Mouse (Mus musculus) heart, embryonic 13.5 days (tissue): ENCODE data around the gene Pik3r1. TPM values are rescaled to one million over a fixed set of nuclear protein-coding genes. Genes with fewer than 3 reads are reported as not detected.

Experiments
- ATAC-seq: fragments of 200-750 bp; cut with Nextera tagmentation; 2 replicates; pipeline ENCODE4 v1.8.0; 2017; ENCODE audit warnings: moderate TSS enrichment; ENCODE audit not compliant: insufficient number of reproducible peaks, low FRiP score, low TSS enrichment; ENCODE audit errors: extremely low read depth
- H3K27ac ChIP-seq: fragments of 300-500 bp; sonication (generic); replicated peaks from 2 replicates; pipeline ENCODE4 v1.5.1; 2015; ENCODE audit warnings: moderate library complexity, mild to moderate bottlenecking, inconsistent platforms
- H3K27me3 ChIP-seq: fragments of 300-500 bp; sonication (generic); replicated peaks from 2 replicates; pipeline ENCODE4 v1.6.1; 2015; ENCODE audit warnings: mild to moderate bottlenecking, inconsistent platforms
- H3K36me3 ChIP-seq: fragments of 300-500 bp; sonication (generic); 2 replicates; pipeline ENCODE4 v1.6.1; 2015; ENCODE audit warnings: mild to moderate bottlenecking, inconsistent platforms
- H3K4me1 ChIP-seq: fragments of 300-500 bp; sonication (generic); 2 replicates; pipeline ENCODE4 v1.6.1; 2015; ENCODE audit warnings: inconsistent platforms
- H3K4me2 ChIP-seq: fragments of 300-500 bp; sonication (generic); 2 replicates; pipeline ENCODE4 v1.6.1; 2015; ENCODE audit warnings: inconsistent platforms, mild to moderate bottlenecking, moderate library complexity
- H3K4me3 ChIP-seq: fragments of 300-500 bp; sonication (generic); 2 replicates; pipeline ENCODE4 v1.5.1; 2015; ENCODE audit warnings: moderate library complexity, mild to moderate bottlenecking, inconsistent platforms
- H3K9ac ChIP-seq: fragments of 300-500 bp; sonication (generic); 2 replicates; pipeline ENCODE4 v1.6.1; 2015; ENCODE audit warnings: inconsistent platforms, mild to moderate bottlenecking, moderate library complexity
- H3K9me3 ChIP-seq: fragments of 300-500 bp; sonication (generic); 2 replicates; pipeline ENCODE4 v1.6.1; 2016; ENCODE audit warnings: inconsistent platforms
- WGBS: fragments of 180-500 bp; shearing (Covaris S2); methylation state at CpG from one replicate; pipeline ENCODE4 v1.1.7; 2015; ENCODE audit warnings: mixed read lengths; 5-methylcytosine and 5-hydroxymethylcytosine counted together
- polyA plus RNA-seq: library from polyadenylated mRNA; unstranded; fragments of >200 nt; fragmentation: Nextera tagmentation; extraction: Ambion mirVana; gene quantifications from 2 replicates; pipeline ENCODE4 v1.2.1, GENCODE M21; 2015

The Pik3r1 gene
- polyA plus RNA-seq, 1 experiment from 2014 or later, result 13.3 TPM

DNA sequence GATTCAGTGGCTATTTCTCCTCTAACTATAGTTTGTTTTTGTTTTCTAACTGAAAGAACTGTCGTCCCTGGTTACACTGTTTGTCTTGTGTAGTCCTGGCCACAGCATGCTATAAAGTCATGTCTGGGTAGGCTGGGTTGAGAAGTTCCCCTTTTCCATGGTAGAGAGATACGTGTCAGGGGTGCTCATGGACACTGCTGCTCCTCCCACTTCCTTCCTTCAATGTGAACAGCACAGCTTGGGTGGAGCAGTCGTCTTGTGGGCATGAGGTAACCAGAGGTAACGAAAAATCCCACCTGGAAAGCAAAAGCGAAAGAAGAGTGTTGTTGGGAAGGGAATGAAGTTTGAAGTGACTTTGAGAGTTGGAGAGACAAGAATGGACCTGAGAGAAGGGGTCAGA, 104.0 kb downstream of the Pik3r1 start:
- no peak overlapping the region for H3K4me3 ChIP-seq
- 0 out of 2 replicates have a peak, but pooled peaks cover 4% of the 10 kb centered on the region for H3K9me3 ChIP-seq
- no peaks in the 10 kb centered on the region for H3K27me3 ChIP-seq
- no peak for ATAC-seq
- H3K27ac ChIP-seq, result no peak overlapping the region
- no peak overlapping the region for H3K9ac ChIP-seq
- no peak overlapping the region for H3K4me2 ChIP-seq
- no peaks in the 10 kb centered on the region for H3K36me3 ChIP-seq
- 72% methylated on average over 5 of the region's 5 CpGs for WGBS
- peaks cover 3% of the 10 kb centered on the region; the same call in 1 of the 2 replicates for H3K4me1 ChIP-seq

GRCm38 (mm10) chr13:101662900-101663299, 105.1 kb downstream of the Pik3r1 start:
- ATAC-seq, result no peak
- Histone ChIP-seq H3K27me3 (no peaks in the 10 kb centered on the region), H3K36me3 (no peaks in the 10 kb centered on the region), H3K9me3 (0 out of 2 replicates have a peak, but pooled peaks cover 1% of the 10 kb centered on the region), H3K9ac (no peak overlapping the region), H3K4me3 (no peak overlapping the region), H3K4me2 (no peak overlapping the region), H3K4me1 (peaks cover 6% of the 10 kb centered on the region; the same call in 1 of the 2 replicates), H3K27ac (no peak overlapping the region)
- WGBS, result 68% methylated on average over 1 of the region's 1 CpGs

DNA sequence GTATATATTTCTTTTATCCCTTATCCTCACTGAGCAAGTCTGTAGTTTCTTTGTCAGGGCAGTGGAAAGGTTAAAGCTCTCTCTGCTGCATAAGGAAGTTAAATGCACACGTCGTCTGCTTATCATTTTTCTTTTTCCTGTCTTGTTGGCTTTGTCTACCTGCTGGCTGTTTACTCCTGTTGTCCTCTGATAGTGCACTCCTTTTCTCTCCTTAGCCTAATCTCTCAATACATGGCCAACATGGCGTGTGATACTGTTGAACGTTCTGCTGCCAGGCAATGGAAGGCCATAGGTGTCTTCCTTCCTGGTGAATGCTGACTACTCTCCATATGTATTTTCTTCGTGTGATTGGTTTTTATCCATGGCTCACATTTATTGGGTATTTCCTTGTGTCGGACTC, 106.5 kb downstream of the Pik3r1 start:
- Histone ChIP-seq H3K4me3 (no peak overlapping the region), H3K4me1 (peaks cover 19% of the 10 kb centered on the region), H3K36me3 (no peaks in the 10 kb centered on the region), H3K27me3 (no peaks in the 10 kb centered on the region), H3K4me2 (no peak overlapping the region), H3K27ac (no peak overlapping the region), H3K9ac (no peak overlapping the region), H3K9me3 (no peaks in the 10 kb centered on the region)
- ATAC-seq, result no peak
- WGBS, result 70% methylated on average over 6 of the region's 6 CpGs

DNA sequence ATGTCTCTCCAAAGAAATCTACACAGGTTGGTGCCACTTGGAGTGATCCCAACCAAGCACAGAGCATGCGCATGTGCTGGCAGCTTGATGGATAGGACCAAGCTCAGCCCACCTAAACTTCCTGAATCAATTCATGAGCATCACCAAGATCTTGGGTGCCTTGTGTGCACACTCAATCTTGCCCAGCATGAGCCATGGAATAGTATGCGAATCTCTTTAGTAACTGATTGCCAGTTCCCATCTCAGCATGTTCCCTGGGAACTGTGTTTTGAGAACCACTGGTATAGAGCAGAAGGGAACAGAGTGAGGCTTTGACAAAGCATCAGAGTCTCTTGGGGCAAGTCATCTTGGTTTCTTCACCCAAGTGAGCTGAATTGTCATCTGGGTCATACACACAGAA, 107.8 kb downstream of the Pik3r1 start:
- Histone ChIP-seq H3K27me3 (no peaks in the 10 kb centered on the region), H3K4me3 (no peak overlapping the region), H3K4me1 (peaks cover 24% of the 10 kb centered on the region), H3K4me2 (no peak overlapping the region), H3K9ac (no peak overlapping the region), H3K27ac (no peak overlapping the region), H3K36me3 (no peaks in the 10 kb centered on the region), H3K9me3 (no peaks in the 10 kb centered on the region)
- ATAC-seq, result no peak
- WGBS, result 92% methylated on average over 2 of the region's 2 CpGs

GRCm38 (mm10) chr13:101652131-101652530, 115.9 kb downstream of the Pik3r1 start:
- Histone ChIP-seq H3K4me2 (no peak overlapping the region), H3K27ac (no peak overlapping the region), H3K36me3 (no peaks in the 10 kb centered on the region), H3K4me3 (no peak overlapping the region), H3K9ac (no peak overlapping the region), H3K27me3 (no peaks in the 10 kb centered on the region), H3K9me3 (0 out of 2 replicates have a peak, but pooled peaks cover under 1% of the 10 kb centered on the region), H3K4me1 (peaks cover 14% of the 10 kb centered on the region)
- no peak for ATAC-seq
- WGBS, result 82% methylated on average over 2 of the region's 2 CpGs

DNA sequence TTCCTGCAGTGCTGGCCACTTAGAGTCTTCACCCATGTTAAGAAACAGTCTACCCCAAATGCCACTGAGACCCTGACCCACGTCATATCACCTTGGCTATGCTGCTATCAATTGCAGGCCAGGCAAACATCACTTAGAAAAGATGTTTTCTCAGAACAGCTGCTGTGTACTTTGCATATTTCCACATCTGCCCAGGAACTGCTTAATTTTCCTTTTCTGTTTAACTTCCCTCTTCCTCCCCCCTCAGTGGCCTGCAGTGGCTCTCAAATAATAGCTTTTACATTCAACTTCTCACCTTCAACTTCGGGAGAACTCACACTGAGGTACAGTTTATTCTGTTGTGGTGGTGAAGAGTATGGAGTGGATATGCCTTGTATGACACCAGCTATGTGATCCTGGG, 126.4 kb downstream of the Pik3r1 start:
- 61% methylated on average over 2 of the region's 2 CpGs for WGBS
- H3K27ac ChIP-seq, result no peak overlapping the region
- H3K9ac ChIP-seq, result no peak overlapping the region
- no peaks in the 10 kb centered on the region for H3K4me1 ChIP-seq
- no peaks in the 10 kb centered on the region for H3K27me3 ChIP-seq
- no peak overlapping the region for H3K4me2 ChIP-seq
- H3K36me3 ChIP-seq, result no peaks in the 10 kb centered on the region
- no peak overlapping the region for H3K4me3 ChIP-seq
- 0 out of 2 replicates have a peak, but pooled peaks cover 4% of the 10 kb centered on the region for H3K9me3 ChIP-seq
- ATAC-seq, result no peak

DNA sequence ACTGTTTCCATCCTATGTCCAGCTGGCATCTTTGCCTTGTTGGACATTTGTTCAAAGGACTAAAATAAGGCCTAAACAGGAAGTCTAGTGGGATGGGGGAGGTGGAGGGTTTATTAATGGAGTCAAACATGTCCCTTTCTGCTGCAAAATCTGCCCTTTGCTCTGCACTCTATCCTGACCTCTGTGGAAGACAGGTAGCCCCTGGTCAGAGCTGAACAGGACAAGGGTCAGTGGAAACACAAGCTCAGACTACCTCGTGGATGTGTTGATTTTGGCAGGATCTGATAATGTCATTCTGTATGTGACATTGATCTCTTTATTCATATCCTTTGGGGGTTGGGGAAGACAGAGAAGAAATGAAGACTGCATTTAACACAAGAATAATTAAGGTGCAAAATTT, 132.2 kb downstream of the Pik3r1 start:
- no peak for ATAC-seq
- 43% methylated on average over 1 of the region's 1 CpGs for WGBS
- H3K36me3 ChIP-seq, result no peaks in the 10 kb centered on the region
- no peak overlapping the region for H3K4me3 ChIP-seq
- H3K4me1 ChIP-seq, result 0 out of 2 replicates have a peak, but pooled peaks cover 2% of the 10 kb centered on the region
- H3K4me2 ChIP-seq, result no peak overlapping the region
- no peak overlapping the region for H3K9ac ChIP-seq
- no peaks in the 10 kb centered on the region for H3K9me3 ChIP-seq
- H3K27ac ChIP-seq, result no peak overlapping the region
- no peaks in the 10 kb centered on the region for H3K27me3 ChIP-seq

DNA sequence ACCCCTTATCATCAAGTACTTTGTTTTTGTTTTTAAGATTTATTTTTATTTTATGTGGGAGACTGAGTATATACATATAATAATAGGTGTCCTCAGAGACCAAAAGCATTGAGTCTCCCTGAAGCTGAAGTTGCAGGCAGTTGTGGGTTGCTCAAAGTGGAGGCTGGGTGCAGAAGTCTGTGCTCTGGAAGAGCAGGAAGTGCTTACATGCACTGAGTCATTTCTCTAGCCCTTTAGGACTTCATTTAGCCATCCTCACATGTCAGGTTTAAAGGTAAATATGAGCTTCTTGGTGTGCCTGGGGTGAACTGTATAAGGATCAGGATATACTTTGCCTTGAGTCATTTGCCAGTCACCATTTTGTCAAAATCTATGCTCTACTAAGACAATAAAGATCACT, 133.6 kb downstream of the Pik3r1 start:
- no peaks in the 10 kb centered on the region for H3K9me3 ChIP-seq
- H3K9ac ChIP-seq, result no peak overlapping the region
- no peak overlapping the region for H3K4me2 ChIP-seq
- H3K36me3 ChIP-seq, result no peaks in the 10 kb centered on the region
- 0 out of 2 replicates have a peak, but pooled peaks cover 2% of the 10 kb centered on the region for H3K4me1 ChIP-seq
- no peaks in the 10 kb centered on the region for H3K27me3 ChIP-seq
- ATAC-seq, result no peak
- no peak overlapping the region for H3K27ac ChIP-seq
- H3K4me3 ChIP-seq, result no peak overlapping the region

- Histone ChIP-seq H3K4me2 (no peak overlapping the region), H3K9ac (no peak overlapping the region), H3K4me3 (no peak overlapping the region), H3K27ac (no peak overlapping the region), H3K4me1 (0 out of 2 replicates have a peak, but pooled peaks cover 2% of the 10 kb centered on the region), H3K9me3 (no peaks in the 10 kb centered on the region), H3K27me3 (no peaks in the 10 kb centered on the region), H3K36me3 (no peaks in the 10 kb centered on the region)
- no peak for ATAC-seq
These were observed 134.4 kb downstream of the Pik3r1 start for GRCm38 (mm10) chr13:101633620-101634019.

DNA sequence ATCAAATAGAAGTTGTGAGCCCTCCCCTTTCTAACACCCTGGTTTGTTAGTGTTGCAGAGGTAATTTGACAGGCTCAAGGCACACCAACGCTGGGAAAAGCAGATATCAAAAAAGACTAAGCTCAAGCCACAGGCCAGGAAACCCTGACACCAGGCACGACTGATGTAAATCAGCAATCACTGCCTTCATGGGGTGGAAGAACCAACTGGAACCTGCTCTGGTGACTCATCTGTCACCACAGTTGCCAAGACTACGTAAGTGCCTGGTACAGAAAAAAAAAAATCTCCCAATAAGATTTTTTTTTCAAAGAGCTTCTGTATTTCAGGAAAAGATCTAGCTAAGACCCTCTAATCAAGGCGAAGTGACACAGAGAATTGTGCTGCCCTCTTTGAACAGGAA, 135.2 kb downstream of the Pik3r1 start:
- H3K9ac ChIP-seq, result no peak overlapping the region
- H3K36me3 ChIP-seq, result no peaks in the 10 kb centered on the region
- 0 out of 2 replicates have a peak, but pooled peaks cover 2% of the 10 kb centered on the region for H3K4me1 ChIP-seq
- no peak for ATAC-seq
- no peaks in the 10 kb centered on the region for H3K9me3 ChIP-seq
- no peaks in the 10 kb centered on the region for H3K27me3 ChIP-seq
- H3K4me3 ChIP-seq, result no peak overlapping the region
- whole genome bisulfite sequencing, result 43% methylated on average over 4 of the region's 4 CpGs
- no peak overlapping the region for H3K27ac ChIP-seq
- no peak overlapping the region for H3K4me2 ChIP-seq

GRCm38 (mm10) chr13:101631561-101631960, 136.5 kb downstream of the Pik3r1 start:
- 82% methylated on average over 7 of the region's 7 CpGs for WGBS
- no peak overlapping the region for H3K4me2 ChIP-seq
- H3K27ac ChIP-seq, result no peak overlapping the region
- no peak overlapping the region for H3K4me3 ChIP-seq
- H3K4me1 ChIP-seq, result 0 out of 2 replicates have a peak, but pooled peaks cover 2% of the 10 kb centered on the region
- H3K27me3 ChIP-seq, result no peaks in the 10 kb centered on the region
- ATAC-seq, result no peak
- H3K36me3 ChIP-seq, result no peaks in the 10 kb centered on the region
- H3K9ac ChIP-seq, result no peak overlapping the region
- no peaks in the 10 kb centered on the region for H3K9me3 ChIP-seq
